Mouse (Mus musculus) MN1 (cell line): ENCODE results near the gene Eme2.
A peak's percentile ranks its signal among the peaks of the same experiment; 100 is the strongest.

ENCODE experiments used
- DNase-seq: peaks from one replicate; pipeline ENCODE4 v3.0.0-alpha.2; 2016; ENCODE audit warnings: low spot score

The Eme2 gene

GRCm38 (mm10) chr17:24896241-24896992 is 1.5 kb upstream of the Eme2 start, which contains the start of gene Nme3:
Nme3 (plus strand) TSS chr17:24896500.
- DNase-seq, result peak; percentile 83

DNA sequence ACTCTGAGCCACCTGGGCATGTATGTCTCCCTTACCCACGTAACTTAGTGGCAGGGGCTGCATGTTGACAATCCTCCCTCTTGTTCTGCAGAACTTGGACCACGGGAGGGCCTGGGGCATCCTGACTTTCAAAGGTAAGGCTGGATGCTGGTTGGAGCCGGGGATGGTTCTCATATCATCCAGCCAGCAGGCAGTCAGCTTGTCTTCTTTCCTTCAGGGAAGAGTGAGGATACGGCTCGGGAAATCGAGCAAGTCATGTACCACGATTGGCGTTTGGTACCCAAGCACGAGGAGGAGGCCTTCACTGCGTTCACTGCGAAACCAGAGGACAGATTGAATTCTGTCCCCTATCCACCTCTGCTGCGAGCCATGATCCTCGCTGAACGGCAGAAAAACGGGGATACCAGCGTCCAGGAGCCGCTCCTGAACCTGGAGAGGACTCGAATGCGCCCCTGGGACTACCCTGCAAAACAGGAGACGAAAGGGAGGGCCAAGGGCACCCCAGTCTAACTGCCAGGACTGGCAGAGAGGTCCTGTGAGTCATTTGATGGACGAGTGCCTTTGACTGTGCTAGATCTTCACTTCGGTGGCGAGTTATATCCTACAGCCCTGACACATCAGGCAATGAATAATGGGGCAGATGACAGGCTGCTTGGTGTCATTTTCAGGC is 819 bp upstream of the Eme2 start:
- DNase-seq, result no peak

GRCm38 (mm10) chr17:24894061-24894994 is 559 bp downstream of the Eme2 start:
- DNase-seq, result peak; percentile 50

DNA sequence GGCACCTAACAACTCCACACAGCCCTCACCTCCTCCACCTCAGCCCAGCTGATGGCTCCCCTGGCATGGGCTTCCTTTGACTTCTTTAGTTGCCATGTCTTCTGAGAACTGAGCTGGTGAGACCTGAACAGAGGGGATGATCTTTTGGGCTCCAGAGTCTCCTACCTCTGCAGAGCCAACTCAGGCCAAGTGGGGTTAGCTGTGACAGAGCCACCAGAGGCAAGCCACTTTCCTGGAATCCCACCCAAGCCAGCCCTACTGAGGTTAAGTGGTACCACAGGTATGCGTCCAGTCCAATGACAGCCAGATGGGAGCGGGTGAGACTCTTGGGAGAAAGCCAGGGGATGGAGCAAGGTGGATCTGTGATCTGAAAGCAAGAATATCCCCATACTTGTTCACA is 1.6 kb downstream of the Eme2 start:
- no peak for DNase-seq

- DNase-seq, result no peak
Measured at GRCm38 (mm10) chr17:24892785-24893184, 2.1 kb downstream of the Eme2 start.

- no peak for DNase-seq
Measured at GRCm38 (mm10) chr17:24891321-24891720, 3.6 kb downstream of the Eme2 start.

- no peak for DNase-seq
Measured at GRCm38 (mm10) chr17:24890151-24891092, 4.5 kb downstream of the Eme2 start.

- DNase-seq, result no peak
Measured at GRCm38 (mm10) chr17:24888862-24889261, 6.0 kb downstream of the Eme2 start.

DNA sequence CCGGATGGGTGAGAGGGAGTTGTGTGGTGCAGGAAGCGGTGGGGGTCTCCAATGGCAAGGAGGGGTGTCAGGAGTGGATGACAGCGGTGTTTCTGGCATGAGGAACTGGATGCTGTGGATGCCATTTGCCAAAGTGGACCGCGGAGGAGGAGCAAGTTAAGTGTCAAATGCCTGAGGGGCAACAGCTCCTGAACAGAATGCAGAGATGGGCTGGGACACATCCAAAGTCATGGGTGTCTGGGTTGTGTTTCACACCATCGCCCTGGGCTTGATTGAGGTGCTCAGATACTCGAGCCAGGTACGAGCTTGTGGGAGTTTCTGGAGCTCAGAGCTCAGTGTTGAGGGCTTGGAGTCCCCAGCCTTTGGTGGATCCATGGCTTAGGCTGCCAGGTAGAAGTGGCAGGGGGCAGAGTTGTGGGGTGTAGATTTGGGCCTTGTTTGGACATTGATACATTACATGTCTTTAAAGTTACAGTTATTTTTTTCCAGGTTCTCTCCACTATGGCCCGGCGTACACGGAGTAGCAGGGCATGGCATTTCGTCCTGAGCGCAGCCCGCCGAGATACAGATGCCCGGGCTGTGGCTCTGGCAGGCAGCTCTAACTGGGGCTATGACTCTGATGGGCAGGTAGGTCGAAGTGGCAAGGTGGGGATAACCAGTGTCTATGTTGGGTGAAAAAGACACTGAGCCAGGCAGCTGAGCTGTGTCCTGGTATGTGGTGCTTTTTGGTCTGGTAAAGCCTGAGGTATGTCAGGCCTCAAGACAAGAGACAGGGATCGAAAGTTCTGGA is 7.4 kb downstream of the Eme2 start:
- peak; percentile 41 for DNase-seq

DNA sequence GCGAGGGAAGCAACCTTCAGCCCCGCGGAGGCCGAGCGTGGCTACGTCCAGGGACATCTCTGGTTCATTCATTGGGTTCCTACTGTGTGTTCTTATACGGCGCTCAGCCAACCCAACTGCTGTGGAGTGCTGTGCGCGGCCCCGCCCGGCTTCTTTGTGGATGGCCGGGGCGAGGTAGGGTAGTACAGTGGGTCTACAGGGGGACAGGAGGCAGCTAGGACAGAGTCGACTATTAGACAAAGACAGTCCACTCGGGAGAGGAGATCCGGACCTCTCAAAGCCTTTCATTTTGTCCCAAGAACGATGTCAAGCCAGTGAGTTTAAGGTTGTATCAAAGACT is 8.0 kb downstream of the Eme2 start:
- no peak for DNase-seq

- peak; percentile 99 for DNase-seq
Measured at GRCm38 (mm10) chr17:24886134-24886931, 8.6 kb downstream of the Eme2 start, which contains the start of the genes Nubp2 and Spsb3. Nubp2 (minus strand) TSS chr17:24886349. Spsb3 (plus strand) TSS chr17:24886643.

GRCm38 (mm10) chr17:24885356-24886133 is 9.3 kb downstream of the Eme2 start:
- DNase-seq, result no peak

DNA sequence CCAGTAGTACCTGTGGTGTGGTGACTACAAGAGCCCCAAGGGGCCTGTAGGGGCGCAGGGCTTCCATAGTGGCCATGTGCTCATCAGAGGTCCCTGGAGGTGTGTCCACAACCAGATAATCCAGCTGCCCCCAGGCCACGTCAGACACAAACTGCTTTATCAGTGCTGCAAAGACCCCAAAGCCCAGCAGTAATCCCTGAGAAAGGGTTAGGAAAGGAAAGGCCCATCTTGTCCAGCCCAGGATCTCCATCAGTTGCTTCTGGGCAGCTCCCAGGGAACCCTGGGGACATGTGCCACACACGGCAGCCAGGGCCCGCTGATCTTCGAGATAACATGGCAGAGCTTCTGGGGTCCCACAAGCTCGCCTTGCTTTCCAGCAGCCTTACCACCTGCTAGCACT is 10.5 kb downstream of the Eme2 start:
- no peak for DNase-seq

- DNase-seq, result peak; percentile 80
Measured at GRCm38 (mm10) chr17:24881738-24882440, 13.0 kb downstream of the Eme2 start.

DNA sequence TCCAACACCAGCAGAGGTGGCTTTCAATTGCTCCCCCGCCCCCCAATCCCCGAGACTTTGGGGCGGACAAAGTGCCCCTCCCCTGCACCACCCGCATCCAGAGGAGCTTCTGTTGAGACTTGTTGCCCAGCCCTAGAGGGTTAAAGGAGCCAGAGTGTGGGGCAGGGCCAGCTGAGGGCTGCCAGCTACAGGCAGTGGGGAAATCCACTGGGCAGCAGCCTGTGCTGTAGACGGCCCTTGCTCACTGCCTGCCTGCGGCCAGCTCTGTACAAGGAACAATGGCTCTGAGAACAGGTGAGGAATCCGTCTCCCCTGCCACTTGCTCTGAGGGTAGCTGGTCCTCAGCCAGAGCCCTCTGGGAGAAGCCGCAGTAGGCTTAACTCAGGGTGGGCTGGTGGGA is 16.4 kb downstream of the Eme2 start:
- DNase-seq, result no peak

DNA sequence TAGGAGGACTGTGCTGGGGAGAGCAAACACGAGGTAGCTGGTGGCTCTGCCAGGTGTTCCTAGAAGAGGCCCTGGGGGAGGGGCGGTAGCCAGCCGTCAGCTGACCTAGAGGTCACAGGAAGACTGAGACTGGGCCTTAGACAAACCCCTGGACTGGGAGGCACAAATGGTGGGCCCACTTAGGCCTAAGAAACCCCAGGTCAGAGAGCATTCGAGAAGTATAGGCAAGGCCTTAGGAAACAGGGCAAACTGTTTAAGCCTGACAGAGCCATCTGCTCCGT is 16.8 kb downstream of the Eme2 start:
- DNase-seq, result no peak

GRCm38 (mm10) chr17:24877336-24878116 is 17.4 kb downstream of the Eme2 start:
- DNase-seq, result no peak

DNA sequence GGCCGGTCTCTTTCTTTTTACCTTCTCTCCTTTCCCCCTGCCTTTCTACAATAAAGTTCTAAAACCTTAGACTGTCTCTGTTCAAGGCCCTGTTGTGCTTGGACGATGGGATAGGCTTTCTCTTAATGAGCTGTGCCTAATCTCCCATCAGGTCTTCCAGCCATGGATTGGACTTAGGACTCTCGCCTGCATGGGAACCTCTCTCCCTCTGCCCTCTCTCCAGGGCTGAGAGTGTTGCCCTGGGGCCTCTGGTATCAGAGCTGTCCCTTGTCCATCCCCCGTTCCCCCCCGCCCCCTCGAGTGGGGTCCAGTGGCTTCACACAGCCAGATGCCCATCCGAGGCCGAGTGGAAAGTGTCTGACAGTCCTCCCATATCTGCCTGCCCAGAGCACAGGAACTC is 19.9 kb downstream of the Eme2 start:
- DNase-seq, result no peak
